Mouse (Mus musculus): Measurements from ENCODE around the gene Erich6b. TPM values are rescaled to one million over a fixed set of nuclear protein-coding genes. Genes with fewer than 3 reads are reported as not detected.

Gene Erich6b
- total and polyA plus RNA-seq, 2 experiments from 2014 or later = not detected

GRCm38 (mm10) chr14:75697928-75698327 lies 55.9 kb downstream of the Erich6b start:
- ATAC-seq (no peak), DNase-seq (no peak)
- no peaks in the 10 kb centered on the region for H3K27me3 ChIP-seq (ENCODE audit: insufficient read depth, low read length)
- no peak overlapping the region for H3K4me3 ChIP-seq (ENCODE audit: low read depth, low read length)
- H3K4me1 ChIP-seq (ENCODE audit: insufficient read depth) = no peaks in the 10 kb centered on the region
- 96% methylated on average over 1 of the region's 1 CpGs for WGBS
- H3K9me3 ChIP-seq (ENCODE audit: low read length) = no peaks in the 10 kb centered on the region
- no peak overlapping the region for H3K4me2 ChIP-seq (ENCODE audit: low read depth)
- H3K27ac ChIP-seq (ENCODE audit: low read depth, low read length) = no peak overlapping the region
- no peak for TF ChIP-seq CTCF (IDR thresholded peaks at IDR 0.05; ENCODE audit: low read depth)
- H3K9ac ChIP-seq = no peak overlapping the region
- peaks cover 11% of the 10 kb centered on the region for H3K36me3 ChIP-seq (ENCODE audit: insufficient read depth)

- DNase-seq = no peak
- Histone ChIP-seq H3K27me3 (ENCODE audit: insufficient read depth, low read length) (no peaks in the 10 kb centered on the region), H3K9me3 (ENCODE audit: low read length) (no peaks in the 10 kb centered on the region), H3K36me3 (ENCODE audit: insufficient read depth) (peaks cover 42% of the 10 kb centered on the region), H3K27ac (ENCODE audit: low read depth, low read length) (no peak overlapping the region), H3K4me1 (ENCODE audit: insufficient read depth) (no peaks in the 10 kb centered on the region), H3K9ac (no peak overlapping the region), H3K4me2 (ENCODE audit: low read depth) (no peak overlapping the region), H3K4me3 (ENCODE audit: low read depth, low read length) (no peak overlapping the region)
- TF ChIP-seq CTCF (IDR thresholded peaks at IDR 0.05; ENCODE audit: low read depth) = no peak
- no peak for ATAC-seq
- 84% methylated on average over 4 of the region's 4 CpGs for WGBS
Measured at GRCm38 (mm10) chr14:75706647-75707046, 64.6 kb downstream of the Erich6b start.

DNA sequence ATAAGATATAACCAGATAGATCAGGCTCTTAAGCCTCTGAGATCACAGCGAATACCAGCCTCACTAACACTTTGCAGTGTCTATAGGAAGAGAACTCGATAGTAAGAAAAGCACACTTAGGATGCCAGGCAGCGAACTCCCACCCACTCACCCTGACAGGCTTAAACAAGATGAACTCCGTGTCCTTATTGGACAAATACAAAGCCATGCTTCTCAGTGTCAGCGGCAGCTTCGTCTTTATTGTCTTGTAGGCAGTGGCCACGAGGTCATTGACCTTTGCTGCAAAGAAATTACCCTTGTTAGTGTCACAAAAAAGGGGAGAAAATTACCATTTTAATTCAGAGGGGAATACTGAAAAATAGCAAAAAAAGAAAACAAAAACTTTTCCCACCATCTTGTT lies 65.7 kb downstream of the Erich6b start:
- Histone ChIP-seq H3K36me3 (ENCODE audit: insufficient read depth) (peaks cover 44% of the 10 kb centered on the region), H3K27ac (ENCODE audit: low read depth, low read length) (no peak overlapping the region), H3K4me1 (ENCODE audit: insufficient read depth) (no peaks in the 10 kb centered on the region), H3K4me2 (ENCODE audit: low read depth) (no peak overlapping the region), H3K27me3 (ENCODE audit: insufficient read depth, low read length) (no peaks in the 10 kb centered on the region), H3K4me3 (ENCODE audit: low read depth, low read length) (no peak overlapping the region), H3K9ac (no peak overlapping the region), H3K9me3 (ENCODE audit: low read length) (no peaks in the 10 kb centered on the region)
- WGBS = 45% methylated on average over 7 of the region's 7 CpGs
- TF ChIP-seq CTCF (IDR thresholded peaks at IDR 0.05; ENCODE audit: low read depth) = no peak
- ATAC-seq (no peak), DNase-seq (no peak)

DNA sequence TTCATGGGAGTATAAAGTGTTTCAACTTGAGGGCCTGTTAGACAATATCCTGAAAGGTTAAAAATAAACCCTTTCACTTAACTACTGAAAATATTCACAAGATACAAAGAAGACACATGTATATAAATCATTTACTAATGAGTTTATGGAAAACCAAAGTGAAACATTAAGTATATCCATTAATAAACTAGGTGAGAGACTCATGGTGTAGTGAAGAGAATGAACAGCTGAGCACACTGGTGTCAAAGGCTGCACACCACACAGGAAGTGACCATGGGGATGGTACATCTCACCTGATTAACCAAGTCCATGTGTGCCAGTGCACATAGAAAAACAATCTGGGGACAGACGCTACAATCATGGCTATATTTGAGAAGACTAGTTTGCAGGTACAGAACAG lies 66.9 kb downstream of the Erich6b start:
- TF ChIP-seq CTCF (IDR thresholded peaks at IDR 0.05; ENCODE audit: low read depth) = no peak
- ATAC-seq (no peak), DNase-seq (no peak)
- Histone ChIP-seq H3K9ac (no peak overlapping the region), H3K4me3 (ENCODE audit: low read depth, low read length) (no peak overlapping the region), H3K4me1 (ENCODE audit: insufficient read depth) (no peaks in the 10 kb centered on the region), H3K27ac (ENCODE audit: low read depth, low read length) (no peak overlapping the region), H3K4me2 (ENCODE audit: low read depth) (no peak overlapping the region), H3K9me3 (ENCODE audit: low read length) (no peaks in the 10 kb centered on the region), H3K36me3 (ENCODE audit: insufficient read depth) (peaks cover 32% of the 10 kb centered on the region), H3K27me3 (ENCODE audit: insufficient read depth, low read length) (no peaks in the 10 kb centered on the region)
- WGBS = 95% methylated on average over 1 of the region's 1 CpGs

DNA sequence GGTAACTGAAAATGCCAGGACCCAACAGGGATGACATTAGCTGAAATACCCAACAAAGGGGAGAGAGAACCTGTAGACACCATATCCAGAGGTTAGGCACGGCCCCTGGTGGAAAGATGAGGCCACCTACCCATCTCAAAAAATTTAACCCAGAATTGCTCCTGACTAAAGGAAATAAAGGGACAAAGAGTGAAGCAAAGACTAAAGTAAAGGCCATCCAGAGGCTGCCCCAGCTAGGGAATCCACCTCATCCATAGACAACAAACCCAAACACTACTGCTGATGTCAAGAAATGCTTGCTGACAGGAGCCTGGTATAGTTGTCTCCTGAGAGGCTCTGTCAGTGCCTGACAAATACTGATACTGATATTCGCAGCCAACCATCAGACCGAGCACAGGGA lies 69.7 kb downstream of the Erich6b start:
- Histone ChIP-seq H3K4me1 (ENCODE audit: insufficient read depth) (no peaks in the 10 kb centered on the region), H3K36me3 (ENCODE audit: insufficient read depth) (peaks cover 39% of the 10 kb centered on the region), H3K4me2 (ENCODE audit: low read depth) (no peak overlapping the region), H3K27me3 (ENCODE audit: insufficient read depth, low read length) (no peaks in the 10 kb centered on the region), H3K27ac (ENCODE audit: low read depth, low read length) (no peak overlapping the region), H3K9me3 (ENCODE audit: low read length) (no peaks in the 10 kb centered on the region), H3K9ac (no peak overlapping the region), H3K4me3 (ENCODE audit: low read depth, low read length) (no peak overlapping the region)
- no peak for TF ChIP-seq CTCF (IDR thresholded peaks at IDR 0.05; ENCODE audit: low read depth)
- DNase-seq (no peak), ATAC-seq (no peak)
- 92% methylated on average over 3 of the region's 3 CpGs for WGBS

GRCm38 (mm10) chr14:75712687-75713086 lies 70.6 kb downstream of the Erich6b start:
- Histone ChIP-seq H3K4me1 (ENCODE audit: insufficient read depth) (no peaks in the 10 kb centered on the region), H3K9me3 (ENCODE audit: low read length) (no peaks in the 10 kb centered on the region), H3K4me3 (ENCODE audit: low read depth, low read length) (no peak overlapping the region), H3K9ac (no peak overlapping the region), H3K36me3 (ENCODE audit: insufficient read depth) (peaks cover 40% of the 10 kb centered on the region), H3K27ac (ENCODE audit: low read depth, low read length) (no peak overlapping the region), H3K27me3 (ENCODE audit: insufficient read depth, low read length) (no peaks in the 10 kb centered on the region), H3K4me2 (ENCODE audit: low read depth) (no peak overlapping the region)
- DNase-seq (peak; percentile 55), ATAC-seq (peak; percentile 59)
- TF ChIP-seq CTCF (IDR thresholded peaks at IDR 0.05; ENCODE audit: low read depth) = no peak
- 50% methylated on average over 5 of the region's 5 CpGs for WGBS

GRCm38 (mm10) chr14:75713661-75714060 lies 71.6 kb downstream of the Erich6b start:
- no peak overlapping the region for H3K4me3 ChIP-seq (ENCODE audit: low read depth, low read length)
- no peaks in the 10 kb centered on the region for H3K27me3 ChIP-seq (ENCODE audit: insufficient read depth, low read length)
- TF ChIP-seq CTCF (IDR thresholded peaks at IDR 0.05; ENCODE audit: low read depth) = peak; percentile 73
- ATAC-seq (peak; percentile 38; the same call in 1 of the 2 replicates), DNase-seq (peak; percentile 54)
- H3K36me3 ChIP-seq (ENCODE audit: insufficient read depth) = peaks cover 49% of the 10 kb centered on the region
- H3K9me3 ChIP-seq (ENCODE audit: low read length) = no peaks in the 10 kb centered on the region
- 60% methylated on average over 4 of the region's 4 CpGs for WGBS
- no peak overlapping the region for H3K4me2 ChIP-seq (ENCODE audit: low read depth)
- H3K4me1 ChIP-seq (ENCODE audit: insufficient read depth) = no peaks in the 10 kb centered on the region
- H3K27ac ChIP-seq (ENCODE audit: low read depth, low read length) = no peak overlapping the region
- H3K9ac ChIP-seq = no peak overlapping the region

GRCm38 (mm10) chr14:75716410-75716809 lies 74.4 kb downstream of the Erich6b start:
- no peaks in the 10 kb centered on the region for H3K9me3 ChIP-seq (ENCODE audit: low read length)
- no peak for TF ChIP-seq CTCF (IDR thresholded peaks at IDR 0.05; ENCODE audit: low read depth)
- no peak overlapping the region for H3K4me2 ChIP-seq (ENCODE audit: low read depth)
- H3K27ac ChIP-seq (ENCODE audit: low read depth, low read length) = no peak overlapping the region
- no peaks in the 10 kb centered on the region for H3K4me1 ChIP-seq (ENCODE audit: insufficient read depth)
- peaks cover 54% of the 10 kb centered on the region for H3K36me3 ChIP-seq (ENCODE audit: insufficient read depth)
- ATAC-seq (no peak), DNase-seq (no peak)
- H3K4me3 ChIP-seq (ENCODE audit: low read depth, low read length) = no peak overlapping the region
- WGBS = 86% methylated on average over 4 of the region's 4 CpGs
- H3K9ac ChIP-seq = no peak overlapping the region
- no peaks in the 10 kb centered on the region for H3K27me3 ChIP-seq (ENCODE audit: insufficient read depth, low read length)

Other genes with a start within 250 kb of the Erich6b start
- 4.8 and 6.1 TPM in 2 replicates for gene Siah3, start 186.3 kb upstream of the Erich6b start, total RNA-seq (2014; rRNA removed)
- gene Siah3, start 186.3 kb upstream of the Erich6b start, polyA plus RNA-seq (2015; fragmentation: Nextera tagmentation; extraction: Ambion mirVana) = 2.7 and 3.3 TPM in 2 replicates
- not detected in 2 replicates for gene Spert, start 49.1 kb upstream of the Erich6b start, total RNA-seq (2014; rRNA removed)
- gene Spert, start 49.1 kb upstream of the Erich6b start, polyA plus RNA-seq (2015; fragmentation: Nextera tagmentation; extraction: Ambion mirVana) = not detected in 2 replicates
- gene Cog3, start 112.3 kb downstream of the Erich6b start, total RNA-seq (2014; rRNA removed) = 29.7 and 29.9 TPM in 2 replicates
- 9.0 and 11.6 TPM in 2 replicates for gene Cog3, start 112.3 kb downstream of the Erich6b start, polyA plus RNA-seq (2015; fragmentation: Nextera tagmentation; extraction: Ambion mirVana)
- gene Slc25a30, start 144.8 kb downstream of the Erich6b start, total RNA-seq (2014; rRNA removed) = 20.1 and 27.4 TPM in 2 replicates
- 4.7 and 7.0 TPM in 2 replicates for gene Slc25a30, start 144.8 kb downstream of the Erich6b start, polyA plus RNA-seq (2015; fragmentation: Nextera tagmentation; extraction: Ambion mirVana)
- gene Tpt1, start 202.8 kb downstream of the Erich6b start, total RNA-seq (2014; rRNA removed) = 738 and 1,020 TPM in 2 replicates
- 708 and 819 TPM in 2 replicates for gene Tpt1, start 202.8 kb downstream of the Erich6b start, polyA plus RNA-seq (2015; fragmentation: Nextera tagmentation; extraction: Ambion mirVana)

Measured in forebrain, postnatal 0 days (tissue).